Mouse (Mus musculus): ENCODE data around the gene Pspc1.
"Not testable (repeated sequence)": the region's sequence is repeated elsewhere in the genome, so short reads cannot be mapped to it uniquely, and the experiment has no call there.

- TF ChIP-seq MAFK (IDR thresholded peaks at IDR 0.05; ENCODE audit: insufficient read depth, low read depth, low read length); ZC3H11A (IDR thresholded peaks at IDR 0.05; ENCODE audit: borderline replicate concordance, low read depth, low read length); CHD2 (IDR thresholded peaks at IDR 0.05; ENCODE audit: low read depth, low read length): not testable (repeated sequence)
Measured at GRCm38 (mm10) chr14:56766438-56766837, 11.7 kb downstream of the Pspc1 start.
